Mouse (Mus musculus): ENCODE results near the gene Arhgef16. TPM values are rescaled to one million over a fixed set of nuclear protein-coding genes. Genes with fewer than 3 reads are reported as not detected.

Gene Arhgef16
- total RNA-seq (2012; rRNA removed): not detected in 2 replicates
- not detected in 2 replicates for total RNA-seq (2014; rRNA removed)
- not detected in 2 replicates for polyA plus RNA-seq (2012; ENCODE audit: insufficient read length, low read depth)

- Histone ChIP-seq H3K9me3 (replicated peaks; ENCODE audit: low read length) (peaks cover 67% of the 10 kb centered on the region), H3K4me3 (replicated peaks in 1 of 3; ENCODE audit: low read depth in 2 of 3, low read length in 2 of 3, poor library complexity in 1 of 3) (no peak within 1 kb of the TSS), H3K36me3 (replicated peaks in 1 of 2; ENCODE audit: control insufficient read depth in 1 of 2, insufficient read depth in 1 of 2, low read length in 1 of 2) (no peaks in the 10 kb centered on the region), H3K4me1 (ENCODE audit: control insufficient read depth in 1 of 2, insufficient read depth in 2 of 2) (no peaks in the 10 kb centered on the region), H3K79me2 (replicated peaks; ENCODE audit: control insufficient read depth, extremely low read depth, insufficient read depth, poor library complexity, severe bottlenecking) (no peaks in the 10 kb centered on the region), H3K9ac (ENCODE audit: insufficient read depth, low read depth) (no peak within 1 kb of the TSS), H3K27ac (ENCODE audit: insufficient read depth, low read depth) (no peak within 1 kb of the TSS), H3K27me3 (replicated peaks) (no peaks in the 10 kb centered on the region), H3K4me2 (ENCODE audit: insufficient read depth, low read depth, poor library complexity, severe bottlenecking) (no peak within 1 kb of the TSS)
- TF ChIP-seq NELFE (IDR thresholded peaks at IDR 0.05; ENCODE audit: low read depth, low read length) (no peak), TBP (conservative IDR thresholded peaks at IDR 0.05; ENCODE audit: low read depth, low read length) (no peak), GABPA (IDR thresholded peaks at IDR 0.05; ENCODE audit: insufficient replicate concordance, low read depth, low read length) (no peak), RCOR1 (conservative IDR thresholded peaks at IDR 0.05; ENCODE audit: low read depth, low read length) (no peak), USF2 (conservative IDR thresholded peaks at IDR 0.05; ENCODE audit: low read depth, low read length) (no peak), UBTF (IDR thresholded peaks at IDR 0.05; ENCODE audit: low read depth, low read length) (no peak), TCF12 (IDR thresholded peaks at IDR 0.05; ENCODE audit: low read depth, low read length) (no peak), CHD1 (IDR thresholded peaks at IDR 0.05; ENCODE audit: low read depth, low read length) (no peak), MAX (IDR thresholded peaks at IDR 0.05; ENCODE audit: low read length) (no peak), MEF2A (IDR thresholded peaks at IDR 0.05; ENCODE audit: borderline replicate concordance, low read depth, low read length) (no peak), MAZ (IDR thresholded peaks at IDR 0.05; ENCODE audit: low read depth, low read length) (no peak), RAD21 (IDR thresholded peaks at IDR 0.05; ENCODE audit: low read depth, low read length) (no peak; the same call in 1 of the 2 replicates), POLR2AphosphoS2 (IDR thresholded peaks at IDR 0.05; ENCODE audit: low read depth, low read length) (no peak), ZC3H11A (IDR thresholded peaks at IDR 0.05; ENCODE audit: low read depth, low read length) (no peak), EP300 (IDR thresholded peaks at IDR 0.05; ENCODE audit: low read length) (no peak), MAFK (IDR thresholded peaks at IDR 0.05; ENCODE audit: insufficient replicate concordance, low read length) (no peak), KAT2A (IDR thresholded peaks at IDR 0.05; ENCODE audit: insufficient replicate concordance, low read length) (no peak)
- in situ Hi-C loops (cut with MboI; ENCODE audit: low pct_ligation_motif_present, low pct_unique_long_range_greater_than_20kb, low sequenced_read_pairs): no loop called here
- dilution Hi-C loops (cut with MboI; ENCODE audit: extremely low pct_ligation_motif_present, extremely low pct_unique_long_range_greater_than_20kb, low sequenced_read_pairs): no loop called here
- DNase-seq (ENCODE audit: extremely low read depth): no peak
These were observed at the start of gene Arhgef16 for GRCm38 (mm10) chr4:154301466-154301881. Arhgef16 (minus strand) TSS chr4:154301676.

- H3K79me2 ChIP-seq (replicated peaks; ENCODE audit: control insufficient read depth, extremely low read depth, insufficient read depth, poor library complexity, severe bottlenecking): no peaks in the 10 kb centered on the region
- in situ Hi-C loops (cut with MboI; ENCODE audit: low pct_ligation_motif_present, low pct_unique_long_range_greater_than_20kb, low sequenced_read_pairs): no loop called here
- TF ChIP-seq ETS1 (conservative IDR thresholded peaks at IDR 0.05; ENCODE audit: low read depth, low read length): no peak
- TF ChIP-seq ZKSCAN1 (IDR thresholded peaks at IDR 0.05; ENCODE audit: borderline replicate concordance, low read depth, low read length): no peak
- no peak for TF ChIP-seq CTCF (conservative IDR thresholded peaks at IDR 0.05 in 1 of 2, IDR thresholded peaks at IDR 0.05 in 1 of 2; ENCODE audit: low read depth in 2 of 2, low read length in 2 of 2)
- no peak for TF ChIP-seq KAT2A (IDR thresholded peaks at IDR 0.05; ENCODE audit: insufficient replicate concordance, low read length)
- H3K4me1 ChIP-seq (ENCODE audit: control insufficient read depth in 1 of 2, insufficient read depth in 2 of 2): no peaks in the 10 kb centered on the region
- no peak overlapping the region for H3K27ac ChIP-seq (ENCODE audit: insufficient read depth, low read depth)
- no peaks in the 10 kb centered on the region for H3K27me3 ChIP-seq (replicated peaks)
- no peak overlapping the region for H3K4me2 ChIP-seq (ENCODE audit: insufficient read depth, low read depth, poor library complexity, severe bottlenecking)
- H3K4me3 ChIP-seq (replicated peaks in 1 of 3; ENCODE audit: low read depth in 2 of 3, low read length in 2 of 3, poor library complexity in 1 of 3): no peak overlapping the region
- H3K9me3 ChIP-seq (replicated peaks; ENCODE audit: low read length): peaks cover 91% of the 10 kb centered on the region
- dilution Hi-C loops (cut with MboI; ENCODE audit: extremely low pct_ligation_motif_present, extremely low pct_unique_long_range_greater_than_20kb, low sequenced_read_pairs): no loop called here
- no peaks in the 10 kb centered on the region for H3K36me3 ChIP-seq (replicated peaks in 1 of 2; ENCODE audit: control insufficient read depth in 1 of 2, insufficient read depth in 1 of 2, low read length in 1 of 2)
- DNase-seq (ENCODE audit: extremely low read depth): no peak
- no peak overlapping the region for H3K9ac ChIP-seq (ENCODE audit: insufficient read depth, low read depth)
These were observed 46.8 kb upstream of the Arhgef16 start for GRCm38 (mm10) chr4:154348197-154348786.
